Mouse (Mus musculus) T-cell, adult 66 days (primary cell): ENCODE results near the gene Eef2kmt. TPM values are rescaled to one million over a fixed set of nuclear protein-coding genes. Genes with fewer than 3 reads are reported as not detected.

Experiments used
- total RNA-seq, 2 experiments: library from RNA; stranded (reverse); gene quantifications; 3 replicates in 1 of 2; 4 replicates in 1 of 2; pipeline ENCODE4 v1.2.4; 2023

Eef2kmt gene
- total RNA-seq = 10 to 100 TPM; 24.6 to 26.8 TPM

DNA sequence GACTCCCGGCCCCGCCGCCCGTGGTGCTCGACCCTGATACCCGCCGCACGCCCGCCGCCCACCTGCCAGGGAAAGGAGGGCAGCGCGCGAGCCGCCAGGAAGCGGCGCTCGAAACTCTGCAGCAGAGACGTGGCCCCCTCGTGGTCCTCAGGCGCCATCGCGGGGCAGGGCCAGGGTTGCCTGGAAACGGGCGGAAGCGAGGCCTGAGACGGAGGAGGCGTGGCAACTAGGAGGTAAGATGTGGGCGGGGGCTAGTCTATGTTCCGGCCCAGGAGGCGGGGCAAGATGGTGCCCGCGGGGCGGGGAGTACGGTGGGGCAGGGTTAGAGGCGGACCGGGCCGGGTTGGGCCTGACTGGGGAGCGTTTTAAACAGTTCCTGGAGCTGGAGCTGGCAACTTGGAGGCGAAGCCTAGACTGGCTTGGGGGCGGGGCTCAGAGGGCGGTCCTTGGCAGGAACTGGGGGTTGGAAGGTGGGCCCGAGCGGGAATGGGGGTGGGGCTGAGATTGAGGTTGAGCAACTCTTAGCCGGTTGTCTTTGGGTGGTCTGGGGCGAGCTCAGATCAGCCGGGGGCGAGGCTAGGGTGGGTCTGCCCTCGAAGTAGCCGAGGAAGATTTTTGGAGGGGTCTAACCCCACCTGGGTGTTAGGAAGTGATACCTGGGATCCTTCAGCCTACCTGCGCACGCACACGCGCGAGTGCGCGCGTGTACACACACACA lies at the start of gene Eef2kmt:
Eef2kmt (minus strand) TSS at position 205 of the 718 bp plus-strand sequence.

DNA sequence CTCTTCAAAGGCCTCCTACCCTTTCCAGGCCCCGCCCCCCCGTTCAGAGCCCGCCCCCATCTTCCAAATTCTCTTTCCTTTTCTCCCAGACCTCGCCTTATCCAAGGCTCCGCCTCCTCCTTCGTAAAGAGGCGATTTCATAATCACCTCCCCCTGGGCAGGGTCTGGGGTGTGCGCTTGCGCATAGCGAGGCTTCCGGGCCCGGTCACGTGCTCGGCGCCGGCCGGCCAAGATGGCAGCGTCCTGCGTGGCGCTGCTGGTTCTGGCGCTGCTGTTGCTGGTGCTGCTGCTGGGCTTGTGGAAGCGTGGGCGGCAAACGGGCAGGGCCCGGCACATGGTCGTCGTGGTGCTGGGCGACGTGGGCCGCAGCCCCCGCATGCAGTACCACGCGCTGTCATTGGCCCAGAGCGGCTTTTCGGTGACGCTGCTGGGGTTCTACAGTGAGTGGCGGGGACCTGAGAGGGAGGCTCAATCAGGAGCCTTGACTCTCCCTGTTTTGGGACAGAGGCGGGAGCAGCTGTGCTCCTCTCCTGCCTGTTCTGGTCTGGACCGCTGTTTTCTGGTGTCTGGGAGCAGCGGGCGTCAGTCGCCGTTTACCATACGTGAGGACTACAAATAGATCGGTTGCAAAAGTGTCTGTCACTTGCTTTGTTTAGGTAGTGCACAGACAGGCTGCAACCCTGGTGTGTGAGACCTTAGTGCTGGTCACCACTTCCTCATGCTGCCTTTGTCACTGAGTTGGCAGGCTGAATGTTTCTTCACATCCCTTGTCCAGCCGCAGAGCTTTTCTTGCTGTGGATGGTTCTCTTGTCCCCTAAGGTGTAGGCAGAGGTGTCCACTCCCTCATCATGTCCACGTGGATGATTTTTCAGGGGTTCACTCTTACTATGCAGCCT lies 22.1 kb downstream of the Eef2kmt start, which contains the start of gene Alg1:
Alg1 (plus strand) TSS at position 204 of the 896 bp plus-strand sequence.

DNA sequence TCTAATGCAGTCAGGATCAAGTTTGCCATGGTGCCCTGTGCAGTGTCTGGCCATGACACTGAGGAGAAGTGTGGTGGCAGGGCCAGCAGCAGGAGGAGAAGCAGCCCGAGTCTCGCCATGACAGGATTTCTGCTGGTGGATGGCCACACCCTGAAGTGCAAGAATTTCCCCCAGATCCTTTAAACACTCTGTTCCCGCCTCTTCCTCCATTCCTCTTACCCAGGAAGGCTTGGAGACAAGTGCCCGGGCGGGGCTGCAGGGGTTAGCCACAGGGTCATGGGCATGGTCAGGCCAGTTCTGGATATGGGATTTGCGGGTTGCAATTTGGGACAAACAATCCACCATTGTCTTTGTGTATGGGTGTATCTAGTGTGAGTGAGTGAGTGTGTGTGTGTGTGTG lies 33.6 kb downstream of the Eef2kmt start, which contains the start of gene AU021092:
AU021092 (minus strand) TSS at position 160 of the 400 bp plus-strand sequence.

DNA sequence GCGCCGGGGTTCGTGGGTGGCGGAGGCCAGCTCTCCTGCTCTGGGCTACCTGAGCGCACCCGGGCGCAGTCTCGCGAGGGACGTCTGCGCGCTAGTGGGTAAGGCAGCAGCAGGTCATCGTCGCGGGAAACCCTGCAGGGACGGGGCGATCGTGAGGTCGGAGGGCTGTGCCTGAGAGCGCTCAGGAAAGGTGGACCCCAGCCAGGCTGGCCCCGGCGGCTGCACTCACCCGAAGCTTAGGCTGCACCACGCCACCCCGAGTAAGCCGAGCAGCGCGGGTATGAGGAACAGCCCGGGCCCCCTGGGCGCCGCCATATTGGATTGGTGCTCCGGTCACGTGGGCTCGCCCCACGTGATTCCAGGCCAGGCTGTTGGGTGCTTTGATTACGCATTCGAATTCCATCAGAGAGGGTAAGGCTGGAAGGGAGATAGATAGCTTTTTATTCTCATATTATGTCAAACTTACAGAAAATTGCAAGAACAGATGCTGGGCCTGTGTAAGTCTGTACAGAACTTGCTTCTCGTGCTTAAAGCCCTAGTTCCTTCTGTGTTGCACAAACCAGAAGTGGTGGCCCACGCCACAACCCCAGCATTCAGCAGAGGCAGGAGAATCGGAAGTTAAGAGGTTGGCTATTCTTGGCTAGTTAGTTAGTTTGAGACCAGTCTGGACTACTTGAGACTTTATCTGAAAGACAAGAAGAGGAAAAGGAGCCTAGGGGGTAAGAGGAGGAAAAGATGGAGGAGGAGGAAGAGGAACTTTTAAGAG lies 51.9 kb downstream of the Eef2kmt start, which contains the start of gene Nagpa:
Nagpa (minus strand) TSS at position 345 of the 766 bp plus-strand sequence.

Other genes with a start within 250 kb of the Eef2kmt start
- not detected for gene Smim22, start 248.7 kb downstream of the Eef2kmt start, total RNA-seq
- gene Rogdi, start 242.4 kb downstream of the Eef2kmt start, total RNA-seq = 10 to 100 TPM; 11.3 to 17.4 TPM
- gene Glyr1, start 206.1 kb downstream of the Eef2kmt start, total RNA-seq = 100 to 1,000 TPM; 113 to 114 TPM
- 100 to 1,000 TPM in 1 of 2 experiments, 10 to 100 TPM in 1; 98.8 to 105 TPM for gene Ubn1, start 205.9 kb downstream of the Eef2kmt start, total RNA-seq
- not detected for gene Ppl, start 123.6 kb downstream of the Eef2kmt start, total RNA-seq
- not detected for gene Sec14l5, start 108.9 kb downstream of the Eef2kmt start, total RNA-seq
- 10 to 100 TPM; 30.5 to 33.1 TPM for gene Nagpa, start 52.0 kb downstream of the Eef2kmt start, total RNA-seq
- gene AU021092, start 33.7 kb downstream of the Eef2kmt start, total RNA-seq = not detected
- gene Alg1, start 22.4 kb downstream of the Eef2kmt start, total RNA-seq = 10 to 100 TPM; 39.3 to 43.1 TPM